Mouse (Mus musculus): ENCODE data around the gene Nckap1l. TPM values are rescaled to one million over a fixed set of nuclear protein-coding genes. Genes with fewer than 3 reads are reported as not detected.

The Nckap1l gene
- polyA plus RNA-seq, 1 experiment from 2014 or later, result 5.0 TPM

DNA sequence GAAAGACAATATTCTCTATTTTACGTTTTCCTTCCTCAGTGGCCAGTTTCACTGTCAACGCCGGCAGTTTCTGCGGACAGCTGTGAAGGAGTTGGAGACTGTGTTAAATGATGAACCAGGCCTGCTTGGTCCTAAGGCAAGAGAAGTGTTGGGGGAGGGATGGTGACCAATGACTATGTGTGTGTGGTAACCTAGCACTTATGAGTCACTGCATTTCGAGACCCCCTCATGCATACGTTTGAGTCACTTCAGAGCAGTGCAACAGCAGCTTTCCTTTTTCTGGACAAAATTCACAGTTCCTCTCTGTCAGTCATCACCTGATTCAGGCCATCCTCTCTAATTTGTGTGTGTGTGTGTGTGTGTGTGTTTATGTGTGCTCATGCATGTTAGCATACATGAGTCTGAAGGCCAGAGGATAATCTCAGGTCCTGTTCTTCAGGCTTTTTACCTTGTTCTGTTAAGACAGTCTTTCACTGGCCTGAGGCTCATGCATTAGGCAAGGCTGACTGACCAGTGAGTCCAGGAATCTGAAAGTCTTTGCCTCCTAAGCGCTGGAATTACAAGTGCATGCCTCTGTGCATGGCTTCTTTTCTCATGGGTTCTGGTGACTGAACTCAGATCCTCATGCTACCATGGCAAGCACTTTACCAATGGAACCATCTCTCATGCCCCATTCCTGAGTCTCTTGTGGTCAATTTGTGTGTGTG, 18.0 kb downstream of the Nckap1l start:
- no peak overlapping the region for H3K4me2 ChIP-seq (ENCODE audit: low read depth, low read length)
- no peak overlapping the region for H3K9ac ChIP-seq (ENCODE audit: low read depth, low read length)
- H3K4me3 ChIP-seq (ENCODE audit: low read depth, low read length), result no peak overlapping the region
- H3K36me3 ChIP-seq (ENCODE audit: control insufficient read depth, insufficient read depth, low read length), result no peaks in the 10 kb centered on the region
- H3K27ac ChIP-seq (replicated peaks; ENCODE audit: low read depth, low read length), result no peak overlapping the region
- H3K9me3 ChIP-seq (ENCODE audit: control insufficient read depth, low read length), result no peaks in the 10 kb centered on the region
- DNase-seq (ENCODE audit: low spot score), result no peak
- no peak for ATAC-seq (ENCODE audit: low read depth)
- 75% methylated on average over 7 of the region's 7 CpGs for WGBS
- no peaks in the 10 kb centered on the region for H3K4me1 ChIP-seq (ENCODE audit: control insufficient read depth, insufficient read depth, low read length)
- H3K27me3 ChIP-seq (replicated peaks; ENCODE audit: control insufficient read depth, insufficient read depth, low read length), result no peaks in the 10 kb centered on the region

DNA sequence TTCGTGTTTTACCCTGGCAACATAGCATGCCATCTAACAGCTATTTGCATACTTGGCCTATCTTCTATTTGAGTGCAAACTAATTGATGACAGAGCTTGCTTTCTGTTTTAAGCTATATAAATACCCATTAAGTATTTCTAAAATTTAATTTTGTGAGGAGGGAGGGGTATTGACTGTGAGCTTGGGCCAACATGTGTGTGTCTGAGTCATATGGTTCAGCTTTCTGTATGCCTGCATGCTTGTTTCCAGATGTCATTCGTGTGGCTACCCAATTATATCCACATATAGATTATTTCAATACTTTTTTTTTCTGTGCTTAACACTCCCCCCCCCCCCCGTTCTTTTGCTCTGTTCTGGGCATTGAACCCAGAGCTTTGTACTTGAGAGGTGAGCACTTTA, 18.7 kb downstream of the Nckap1l start:
- no peak for ATAC-seq (ENCODE audit: low read depth)
- 50% methylated on average over 3 of the region's 3 CpGs for WGBS
- no peaks in the 10 kb centered on the region for H3K4me1 ChIP-seq (ENCODE audit: control insufficient read depth, insufficient read depth, low read length)

DNA sequence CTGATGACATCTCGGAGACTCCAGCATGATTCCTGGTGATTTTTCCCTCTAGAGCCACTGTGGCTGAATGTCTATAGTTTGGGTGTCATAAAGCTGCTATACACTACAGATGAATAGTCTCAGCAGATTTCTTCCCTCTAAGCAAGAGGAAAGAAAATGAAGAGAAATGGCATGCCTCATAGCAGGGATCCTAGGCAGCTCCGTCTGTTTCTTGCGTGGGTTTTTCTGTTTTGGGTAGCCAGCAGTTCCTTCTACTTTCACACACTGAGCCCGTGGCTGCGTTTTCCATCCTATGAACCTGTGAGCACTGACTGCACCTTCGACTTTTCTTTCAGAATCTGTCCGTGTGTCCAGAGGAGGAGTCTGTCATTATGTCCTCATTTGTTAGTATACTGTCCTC, 19.6 kb downstream of the Nckap1l start:
- H3K9me3 ChIP-seq (ENCODE audit: control insufficient read depth, low read length), result no peaks in the 10 kb centered on the region
- no peak for ATAC-seq (ENCODE audit: low read depth)
- H3K4me2 ChIP-seq (ENCODE audit: low read depth, low read length), result no peak overlapping the region
- no peak overlapping the region for H3K27ac ChIP-seq (replicated peaks; ENCODE audit: low read depth, low read length)
- no peak overlapping the region for H3K4me3 ChIP-seq (ENCODE audit: low read depth, low read length)
- H3K27me3 ChIP-seq (replicated peaks; ENCODE audit: control insufficient read depth, insufficient read depth, low read length), result no peaks in the 10 kb centered on the region
- DNase-seq (ENCODE audit: low spot score), result no peak
- WGBS, result 82% methylated on average over 7 of the region's 7 CpGs
- H3K4me1 ChIP-seq (ENCODE audit: control insufficient read depth, insufficient read depth, low read length), result no peaks in the 10 kb centered on the region
- H3K9ac ChIP-seq (ENCODE audit: low read depth, low read length), result no peak overlapping the region
- no peaks in the 10 kb centered on the region for H3K36me3 ChIP-seq (ENCODE audit: control insufficient read depth, insufficient read depth, low read length)

More for the DNA sequence above, 18.7 kb downstream of the Nckap1l start:
- Histone ChIP-seq H3K4me2 (ENCODE audit: low read depth, low read length) (no peak overlapping the region), H3K27me3 (replicated peaks; ENCODE audit: control insufficient read depth, insufficient read depth, low read length) (no peaks in the 10 kb centered on the region), H3K9ac (ENCODE audit: low read depth, low read length) (no peak overlapping the region), H3K9me3 (ENCODE audit: control insufficient read depth, low read length) (no peaks in the 10 kb centered on the region), H3K4me3 (ENCODE audit: low read depth, low read length) (no peak overlapping the region), H3K36me3 (ENCODE audit: control insufficient read depth, insufficient read depth, low read length) (no peaks in the 10 kb centered on the region), H3K27ac (replicated peaks; ENCODE audit: low read depth, low read length) (no peak overlapping the region)
- DNase-seq (ENCODE audit: low spot score), result peak; percentile 20

DNA sequence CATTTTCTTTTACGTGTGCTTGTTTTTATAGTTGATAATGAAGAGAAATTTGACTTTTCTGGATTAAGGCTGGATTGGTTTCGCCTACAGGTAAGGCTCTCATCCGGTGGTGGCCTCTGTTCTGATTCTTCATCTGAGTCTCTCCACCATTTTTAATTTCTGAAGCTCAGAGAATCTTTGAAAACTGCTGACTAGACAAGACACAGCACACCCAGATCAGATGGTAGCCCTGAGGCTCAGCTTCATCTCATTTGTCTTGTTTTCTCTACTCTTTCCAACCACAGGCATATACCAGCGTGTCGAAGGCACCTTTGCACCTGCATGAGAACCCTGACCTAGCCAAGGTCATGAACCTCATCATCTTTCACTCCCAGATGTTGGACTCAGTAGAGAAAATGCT, 20.2 kb downstream of the Nckap1l start:
- Histone ChIP-seq H3K27me3 (replicated peaks; ENCODE audit: control insufficient read depth, insufficient read depth, low read length) (no peaks in the 10 kb centered on the region), H3K4me3 (ENCODE audit: low read depth, low read length) (no peak overlapping the region), H3K36me3 (ENCODE audit: control insufficient read depth, insufficient read depth, low read length) (no peaks in the 10 kb centered on the region), H3K4me1 (ENCODE audit: control insufficient read depth, insufficient read depth, low read length) (no peaks in the 10 kb centered on the region), H3K9me3 (ENCODE audit: control insufficient read depth, low read length) (no peaks in the 10 kb centered on the region), H3K27ac (replicated peaks; ENCODE audit: low read depth, low read length) (no peak overlapping the region), H3K9ac (ENCODE audit: low read depth, low read length) (no peak overlapping the region), H3K4me2 (ENCODE audit: low read depth, low read length) (no peak overlapping the region)
- no peak for DNase-seq (ENCODE audit: low spot score)
- WGBS, result 71% methylated on average over 5 of the region's 5 CpGs
- ATAC-seq (ENCODE audit: low read depth), result no peak

DNA sequence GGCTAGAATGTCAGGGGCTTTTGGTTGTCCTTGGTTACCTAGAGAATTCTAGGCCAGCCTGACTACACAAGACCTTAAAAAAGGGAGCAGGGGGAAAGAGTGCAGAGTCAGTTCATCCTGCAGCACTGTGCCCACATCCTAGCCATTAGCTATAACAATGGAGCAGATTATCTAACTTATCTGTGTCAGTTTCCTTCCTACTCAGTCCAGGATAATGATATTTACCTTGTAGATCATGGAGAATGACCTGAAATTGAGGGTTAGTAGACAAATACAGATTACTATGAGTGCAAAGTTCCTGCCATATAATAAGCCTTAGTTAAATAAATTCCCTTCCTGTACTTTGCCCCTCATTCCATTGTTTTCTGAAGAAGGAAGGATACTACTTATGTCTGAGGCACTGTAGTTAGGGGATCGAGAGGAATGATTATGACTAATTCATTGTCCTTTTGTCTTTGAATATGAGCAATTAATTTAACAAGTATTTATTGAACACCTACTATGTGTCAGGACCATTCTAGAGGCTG, 25.5 kb downstream of the Nckap1l start:
- Histone ChIP-seq H3K4me2 (ENCODE audit: low read depth, low read length) (no peak overlapping the region), H3K9ac (ENCODE audit: low read depth, low read length) (no peak overlapping the region), H3K4me1 (ENCODE audit: control insufficient read depth, insufficient read depth, low read length) (no peaks in the 10 kb centered on the region), H3K27ac (replicated peaks; ENCODE audit: low read depth, low read length) (no peak overlapping the region), H3K36me3 (ENCODE audit: control insufficient read depth, insufficient read depth, low read length) (no peaks in the 10 kb centered on the region), H3K9me3 (ENCODE audit: control insufficient read depth, low read length) (no peaks in the 10 kb centered on the region), H3K4me3 (ENCODE audit: low read depth, low read length) (no peak overlapping the region), H3K27me3 (replicated peaks; ENCODE audit: control insufficient read depth, insufficient read depth, low read length) (no peaks in the 10 kb centered on the region)
- no peak for ATAC-seq (ENCODE audit: low read depth)
- no peak for DNase-seq (ENCODE audit: low spot score)
- WGBS, result 75% methylated on average over 1 of the region's 1 CpGs

DNA sequence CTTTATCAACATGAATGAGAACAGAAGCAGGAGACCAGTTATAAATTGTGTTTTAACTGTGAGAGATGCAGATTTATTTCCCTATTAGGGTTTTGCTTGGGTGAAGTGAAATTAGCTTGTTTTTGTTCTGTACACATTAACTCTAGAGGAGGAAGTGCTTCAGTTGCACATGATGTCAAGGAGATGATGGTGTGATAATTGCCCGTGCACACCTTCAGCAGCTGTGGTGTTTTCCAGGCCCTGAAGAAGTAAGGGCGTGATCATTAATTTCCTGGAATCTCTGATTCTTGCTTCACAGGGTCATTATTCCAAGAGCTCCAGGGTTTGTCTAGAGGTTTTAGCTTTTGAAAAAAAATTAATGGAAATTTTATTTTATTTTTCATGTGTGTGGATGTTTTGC, 26.5 kb downstream of the Nckap1l start:
- H3K9ac ChIP-seq (ENCODE audit: low read depth, low read length), result no peak overlapping the region
- 80% methylated on average over 2 of the region's 2 CpGs for WGBS
- no peak for ATAC-seq (ENCODE audit: low read depth)

DNA sequence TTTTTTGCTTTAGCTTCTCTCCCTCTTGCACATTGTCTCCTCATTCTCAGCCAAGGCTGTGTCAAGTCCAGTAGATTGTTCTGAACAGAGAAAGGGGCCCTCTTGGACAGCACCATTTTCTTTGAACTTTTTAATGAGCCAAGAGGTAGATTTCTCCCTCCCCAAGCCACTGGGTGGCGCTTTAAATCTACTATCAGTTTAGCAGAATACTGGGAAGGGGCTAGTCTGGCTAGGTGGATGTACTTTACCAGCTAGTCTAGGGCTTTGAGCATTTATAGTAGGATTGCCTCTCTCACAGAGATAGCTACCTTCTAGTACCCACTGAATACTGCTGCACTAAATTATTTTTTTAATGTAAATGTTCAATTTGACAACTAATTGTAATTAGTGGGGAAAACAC, 28.9 kb downstream of the Nckap1l start:
- Histone ChIP-seq H3K4me3 (ENCODE audit: low read depth, low read length) (no peak overlapping the region), H3K4me2 (ENCODE audit: low read depth, low read length) (no peak overlapping the region), H3K36me3 (ENCODE audit: control insufficient read depth, insufficient read depth, low read length) (no peaks in the 10 kb centered on the region), H3K9me3 (ENCODE audit: control insufficient read depth, low read length) (no peaks in the 10 kb centered on the region), H3K27me3 (replicated peaks; ENCODE audit: control insufficient read depth, insufficient read depth, low read length) (no peaks in the 10 kb centered on the region), H3K27ac (replicated peaks; ENCODE audit: low read depth, low read length) (no peak overlapping the region), H3K4me1 (ENCODE audit: control insufficient read depth, insufficient read depth, low read length) (no peaks in the 10 kb centered on the region), H3K9ac (ENCODE audit: low read depth, low read length) (no peak overlapping the region)
- ATAC-seq (ENCODE audit: low read depth) (no peak), DNase-seq (ENCODE audit: low spot score) (peak; percentile 65)
- 0% methylated on average over 1 of the region's 1 CpGs for WGBS

More for the DNA sequence above, 26.5 kb downstream of the Nckap1l start:
- Histone ChIP-seq H3K9me3 (ENCODE audit: control insufficient read depth, low read length) (no peaks in the 10 kb centered on the region), H3K36me3 (ENCODE audit: control insufficient read depth, insufficient read depth, low read length) (no peaks in the 10 kb centered on the region), H3K4me3 (ENCODE audit: low read depth, low read length) (no peak overlapping the region), H3K4me1 (ENCODE audit: control insufficient read depth, insufficient read depth, low read length) (no peaks in the 10 kb centered on the region), H3K4me2 (ENCODE audit: low read depth, low read length) (no peak overlapping the region), H3K27me3 (replicated peaks; ENCODE audit: control insufficient read depth, insufficient read depth, low read length) (no peaks in the 10 kb centered on the region), H3K27ac (replicated peaks; ENCODE audit: low read depth, low read length) (no peak overlapping the region)
- no peak for DNase-seq (ENCODE audit: low spot score)

DNA sequence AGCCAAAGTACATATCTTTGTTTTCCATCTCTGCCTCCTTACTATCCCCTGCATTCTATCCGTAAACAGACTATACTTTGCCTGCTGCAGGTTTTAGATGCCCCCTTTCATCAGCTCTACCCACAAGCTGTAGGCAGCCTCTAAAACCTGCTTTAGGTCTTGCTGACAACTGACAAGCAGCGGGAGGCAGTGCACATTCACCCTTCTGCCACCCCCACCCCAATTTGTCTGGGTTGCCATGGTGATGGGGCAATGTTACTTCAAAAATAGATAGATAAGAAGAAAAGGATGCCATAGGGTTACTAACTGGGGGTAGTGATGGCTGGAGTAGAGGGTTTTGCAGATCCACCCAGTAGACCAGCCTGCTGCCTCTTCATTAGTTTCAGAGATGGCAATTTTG, 30.9 kb downstream of the Nckap1l start:
- Histone ChIP-seq H3K27me3 (replicated peaks; ENCODE audit: control insufficient read depth, insufficient read depth, low read length) (no peaks in the 10 kb centered on the region), H3K4me3 (ENCODE audit: low read depth, low read length) (no peak overlapping the region), H3K9me3 (ENCODE audit: control insufficient read depth, low read length) (no peaks in the 10 kb centered on the region), H3K4me2 (ENCODE audit: low read depth, low read length) (no peak overlapping the region), H3K36me3 (ENCODE audit: control insufficient read depth, insufficient read depth, low read length) (no peaks in the 10 kb centered on the region), H3K27ac (replicated peaks; ENCODE audit: low read depth, low read length) (no peak overlapping the region), H3K9ac (ENCODE audit: low read depth, low read length) (no peak overlapping the region), H3K4me1 (ENCODE audit: control insufficient read depth, insufficient read depth, low read length) (no peaks in the 10 kb centered on the region)
- no peak for ATAC-seq (ENCODE audit: low read depth)
- DNase-seq (ENCODE audit: low spot score), result no peak
- whole genome bisulfite sequencing, result 59% methylated on average over 2 of the region's 2 CpGs

DNA sequence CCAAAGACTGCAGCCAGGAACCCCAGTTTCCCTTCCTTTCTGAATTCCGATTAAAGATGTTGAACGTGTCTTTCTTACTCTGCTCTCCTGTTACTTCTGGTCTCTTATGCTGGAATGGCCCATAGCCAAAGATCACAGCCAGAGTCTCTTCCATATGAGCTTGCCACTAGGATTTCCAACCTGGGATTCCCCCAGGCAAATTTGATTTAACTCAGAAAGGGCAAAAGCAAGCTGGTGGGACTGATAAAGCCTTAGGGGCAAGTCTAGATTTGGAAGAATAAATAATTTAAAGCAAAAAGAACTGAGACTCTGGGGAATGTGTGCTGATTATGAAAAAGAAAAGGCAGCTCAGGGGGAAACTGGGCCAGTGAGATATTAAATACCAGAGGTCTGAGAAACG, 31.5 kb downstream of the Nckap1l start:
- Histone ChIP-seq H3K9me3 (ENCODE audit: control insufficient read depth, low read length) (no peaks in the 10 kb centered on the region), H3K27me3 (replicated peaks; ENCODE audit: control insufficient read depth, insufficient read depth, low read length) (no peaks in the 10 kb centered on the region), H3K4me1 (ENCODE audit: control insufficient read depth, insufficient read depth, low read length) (no peaks in the 10 kb centered on the region), H3K9ac (ENCODE audit: low read depth, low read length) (no peak overlapping the region), H3K4me3 (ENCODE audit: low read depth, low read length) (no peak overlapping the region), H3K27ac (replicated peaks; ENCODE audit: low read depth, low read length) (no peak overlapping the region), H3K4me2 (ENCODE audit: low read depth, low read length) (no peak overlapping the region), H3K36me3 (ENCODE audit: control insufficient read depth, insufficient read depth, low read length) (no peaks in the 10 kb centered on the region)
- 50% methylated on average over 3 of the region's 3 CpGs for WGBS
- DNase-seq (ENCODE audit: low spot score) (no peak), ATAC-seq (ENCODE audit: low read depth) (no peak)
